Mouse (Mus musculus): ENCODE data around the gene Shbg. TPM values are rescaled to one million over a fixed set of nuclear protein-coding genes. Genes with fewer than 3 reads are reported as not detected.
A peak's percentile ranks its signal among the peaks of the same experiment; 100 is the strongest.

Shbg gene
- polyA plus RNA-seq, 1 experiment from 2014 or later: not detected

GRCm38 (mm10) chr11:69578301-69578700, 39.4 kb downstream of the Shbg start:
- peaks cover 18% of the 10 kb centered on the region for H3K4me1 ChIP-seq (ENCODE audit: control insufficient read depth, insufficient read depth, low read length)
- peak overlapping the region; percentile 71 for H3K4me3 ChIP-seq (ENCODE audit: low read depth, low read length)
- H3K27me3 ChIP-seq (ENCODE audit: control insufficient read depth, insufficient read depth, low read length): no peaks in the 10 kb centered on the region
- H3K9me3 ChIP-seq (ENCODE audit: control insufficient read depth, low read length): no peaks in the 10 kb centered on the region
- H3K36me3 ChIP-seq (ENCODE audit: control insufficient read depth, insufficient read depth, low read length): no peaks in the 10 kb centered on the region
- 17% methylated on average over 15 of the region's 15 CpGs for WGBS
- peak overlapping the region; percentile 72 for H3K4me2 ChIP-seq (ENCODE audit: low read depth)
- peak overlapping the region; percentile 85 for H3K9ac ChIP-seq (ENCODE audit: low read length)
- H3K27ac ChIP-seq (ENCODE audit: low read depth, low read length): no peak overlapping the region
- ATAC-seq (ENCODE audit: insufficient read depth, low FRiP score, low TSS enrichment) (no peak), DNase-seq (ENCODE audit: low spot score) (no peak)

- peaks cover 14% of the 10 kb centered on the region for H3K4me1 ChIP-seq (ENCODE audit: control insufficient read depth, insufficient read depth, low read length)
- no peaks in the 10 kb centered on the region for H3K27me3 ChIP-seq (ENCODE audit: control insufficient read depth, insufficient read depth, low read length)
- no peak overlapping the region for H3K4me3 ChIP-seq (ENCODE audit: low read depth, low read length)
- ATAC-seq (ENCODE audit: insufficient read depth, low FRiP score, low TSS enrichment): no peak
- WGBS: 81% methylated on average over 5 of the region's 5 CpGs
- no peaks in the 10 kb centered on the region for H3K9me3 ChIP-seq (ENCODE audit: control insufficient read depth, low read length)
- H3K4me2 ChIP-seq (ENCODE audit: low read depth): no peak overlapping the region
- H3K9ac ChIP-seq (ENCODE audit: low read length): no peak overlapping the region
- no peak overlapping the region for H3K27ac ChIP-seq (ENCODE audit: low read depth, low read length)
- DNase-seq (ENCODE audit: low spot score): no peak
- no peaks in the 10 kb centered on the region for H3K36me3 ChIP-seq (ENCODE audit: control insufficient read depth, insufficient read depth, low read length)
These were observed 41.4 kb downstream of the Shbg start for GRCm38 (mm10) chr11:69576307-69576706.

- ATAC-seq (ENCODE audit: insufficient read depth, low FRiP score, low TSS enrichment): no peak
- Histone ChIP-seq H3K36me3 (ENCODE audit: control insufficient read depth, insufficient read depth, low read length) (no peaks in the 10 kb centered on the region), H3K4me3 (ENCODE audit: low read depth, low read length) (no peak overlapping the region), H3K4me1 (ENCODE audit: control insufficient read depth, insufficient read depth, low read length) (peaks cover 14% of the 10 kb centered on the region), H3K27me3 (ENCODE audit: control insufficient read depth, insufficient read depth, low read length) (no peaks in the 10 kb centered on the region), H3K9me3 (ENCODE audit: control insufficient read depth, low read length) (no peaks in the 10 kb centered on the region), H3K4me2 (ENCODE audit: low read depth) (no peak overlapping the region), H3K27ac (ENCODE audit: low read depth, low read length) (no peak overlapping the region), H3K9ac (ENCODE audit: low read length) (no peak overlapping the region)
- DNase-seq (ENCODE audit: low spot score): peak; percentile 32
- 71% methylated on average over 3 of the region's 3 CpGs for WGBS
These were observed 42.5 kb downstream of the Shbg start for GRCm38 (mm10) chr11:69575220-69575619.

GRCm38 (mm10) chr11:69565131-69565530, 52.6 kb downstream of the Shbg start:
- Histone ChIP-seq H3K27ac (ENCODE audit: low read depth, low read length) (no peak overlapping the region), H3K4me1 (ENCODE audit: control insufficient read depth, insufficient read depth, low read length) (peaks cover 20% of the 10 kb centered on the region), H3K9ac (ENCODE audit: low read length) (no peak overlapping the region), H3K4me2 (ENCODE audit: low read depth) (no peak overlapping the region), H3K9me3 (ENCODE audit: control insufficient read depth, low read length) (no peaks in the 10 kb centered on the region), H3K4me3 (ENCODE audit: low read depth, low read length) (no peak overlapping the region), H3K36me3 (ENCODE audit: control insufficient read depth, insufficient read depth, low read length) (peaks cover 6% of the 10 kb centered on the region), H3K27me3 (ENCODE audit: control insufficient read depth, insufficient read depth, low read length) (no peaks in the 10 kb centered on the region)
- WGBS: 77% methylated on average over 8 of the region's 8 CpGs
- no peak for DNase-seq (ENCODE audit: low spot score)
- no peak for ATAC-seq (ENCODE audit: insufficient read depth, low FRiP score, low TSS enrichment)

MicroRNA genes within 50 kb of the gene (microRNA counts, 519-probe panel; counts per million panel counts)
- microRNA mmu-miR-1934 (171 counts per million, percentile 57 among the panel's probes with 10 or more counts), microRNA mmu-miR-467f (2,928 counts per million, percentile 64 among the panel's probes with 10 or more counts)

Small RNAs within 50 kb of the gene (microRNA-seq; reads per million reads assigned to microRNA genes)
- gene Mir1934 (1.3 reads per million), gene Mir467f (not detected)

Other genes with a start within 250 kb of the Shbg start
- gene Chd3, start 248.5 kb downstream of the Shbg start, polyA plus RNA-seq (2014; fragmentation: Nextera tagmentation; extraction: Ambion mirVana): 57.3 and 60.1 TPM in 2 replicates
- 125 and 129 TPM in 2 replicates for gene Naa38, start 222.4 kb downstream of the Shbg start, polyA plus RNA-seq (2014; fragmentation: Nextera tagmentation; extraction: Ambion mirVana)
- gene Cyb5d1, start 222.3 kb downstream of the Shbg start, polyA plus RNA-seq (2014; fragmentation: Nextera tagmentation; extraction: Ambion mirVana): 44.7 and 48.4 TPM in 2 replicates
- 13.1 and 17.2 TPM in 2 replicates for gene Tmem88, start 219.7 kb downstream of the Shbg start, polyA plus RNA-seq (2014; fragmentation: Nextera tagmentation; extraction: Ambion mirVana)
- gene Kdm6b, start 204.2 kb downstream of the Shbg start, polyA plus RNA-seq (2014; fragmentation: Nextera tagmentation; extraction: Ambion mirVana): 37.9 and 42.0 TPM in 2 replicates
- gene Dnah2, start 68.8 kb downstream of the Shbg start, polyA plus RNA-seq (2014; fragmentation: Nextera tagmentation; extraction: Ambion mirVana): 0.92 and 1.2 TPM in 2 replicates
- 9.6 and 9.7 TPM in 2 replicates for gene Efnb3, start 57.7 kb downstream of the Shbg start, polyA plus RNA-seq (2014; fragmentation: Nextera tagmentation; extraction: Ambion mirVana)
- 34.5 and 34.6 TPM in 2 replicates for gene Wrap53, start 37.6 kb downstream of the Shbg start, polyA plus RNA-seq (2014; fragmentation: Nextera tagmentation; extraction: Ambion mirVana)
- 169 and 175 TPM in 2 replicates for gene Trp53, start 37.5 kb downstream of the Shbg start, polyA plus RNA-seq (2014; fragmentation: Nextera tagmentation; extraction: Ambion mirVana)
- 7.2 and 7.7 TPM in 2 replicates for gene Atp1b2, start 12.0 kb downstream of the Shbg start, polyA plus RNA-seq (2014; fragmentation: Nextera tagmentation; extraction: Ambion mirVana)
- gene Sat2, start 4.1 kb upstream of the Shbg start, polyA plus RNA-seq (2014; fragmentation: Nextera tagmentation; extraction: Ambion mirVana): 14.9 and 19.0 TPM in 2 replicates
- gene Fxr2, start 15.1 kb upstream of the Shbg start, polyA plus RNA-seq (2014; fragmentation: Nextera tagmentation; extraction: Ambion mirVana): 36.4 and 40.3 TPM in 2 replicates
- not detected in 2 replicates for gene Sox15, start 37.4 kb upstream of the Shbg start, polyA plus RNA-seq (2014; fragmentation: Nextera tagmentation; extraction: Ambion mirVana)
- 26.8 and 30.0 TPM in 2 replicates for gene Mpdu1, start 44.7 kb upstream of the Shbg start, polyA plus RNA-seq (2014; fragmentation: Nextera tagmentation; extraction: Ambion mirVana)
- 5.5 and 6.7 TPM in 2 replicates for gene Cd68, start 48.2 kb upstream of the Shbg start, polyA plus RNA-seq (2014; fragmentation: Nextera tagmentation; extraction: Ambion mirVana)
- 781 and 824 TPM in 2 replicates for gene Eif4a1, start 54.5 kb upstream of the Shbg start, polyA plus RNA-seq (2014; fragmentation: Nextera tagmentation; extraction: Ambion mirVana)
- gene Senp3, start 64.2 kb upstream of the Shbg start, polyA plus RNA-seq (2014; fragmentation: Nextera tagmentation; extraction: Ambion mirVana): 88.6 and 93.8 TPM in 2 replicates
- gene Tnfsf13, start 67.9 kb upstream of the Shbg start, polyA plus RNA-seq (2014; fragmentation: Nextera tagmentation; extraction: Ambion mirVana): 0.19 TPM in 1 of 2 replicates, not detected in the other
- 1.5 and 1.7 TPM in 2 replicates for gene Tnfsf12, start 77.9 kb upstream of the Shbg start, polyA plus RNA-seq (2014; fragmentation: Nextera tagmentation; extraction: Ambion mirVana)
- 1.4 and 1.5 TPM in 2 replicates for gene Tnfsfm13, start 78.2 kb upstream of the Shbg start, polyA plus RNA-seq (2014; fragmentation: Nextera tagmentation; extraction: Ambion mirVana)
- 65.0 and 65.3 TPM in 2 replicates for gene Polr2a, start 140.7 kb upstream of the Shbg start, polyA plus RNA-seq (2014; fragmentation: Nextera tagmentation; extraction: Ambion mirVana)
- not detected in 2 replicates for gene Slc35g3, start 144.1 kb upstream of the Shbg start, polyA plus RNA-seq (2014; fragmentation: Nextera tagmentation; extraction: Ambion mirVana)
- 0.99 and 1.3 TPM in 2 replicates for gene Zbtb4, start 148.0 kb upstream of the Shbg start, polyA plus RNA-seq (2014; fragmentation: Nextera tagmentation; extraction: Ambion mirVana)
- gene Chrnb1, start 178.0 kb upstream of the Shbg start, polyA plus RNA-seq (2014; fragmentation: Nextera tagmentation; extraction: Ambion mirVana): 4.2 and 6.2 TPM in 2 replicates
- gene Fgf11, start 184.0 kb upstream of the Shbg start, polyA plus RNA-seq (2014; fragmentation: Nextera tagmentation; extraction: Ambion mirVana): 2.0 and 3.0 TPM in 2 replicates
- 0.69 and 0.88 TPM in 2 replicates for gene Tmem102, start 187.7 kb upstream of the Shbg start, polyA plus RNA-seq (2014; fragmentation: Nextera tagmentation; extraction: Ambion mirVana)
- not detected in 2 replicates for gene Gm39566, start 197.4 kb upstream of the Shbg start, polyA plus RNA-seq (2014; fragmentation: Nextera tagmentation; extraction: Ambion mirVana)
- gene Spem2, start 200.6 kb upstream of the Shbg start, polyA plus RNA-seq (2014; fragmentation: Nextera tagmentation; extraction: Ambion mirVana): not detected in 2 replicates
- 0.23 TPM in 1 of 2 replicates, not detected in the other for gene Spem1, start 204.3 kb upstream of the Shbg start, polyA plus RNA-seq (2014; fragmentation: Nextera tagmentation; extraction: Ambion mirVana)
- 10.9 and 11.4 TPM in 2 replicates for gene Nlgn2, start 219.9 kb upstream of the Shbg start, polyA plus RNA-seq (2014; fragmentation: Nextera tagmentation; extraction: Ambion mirVana)
- 289 and 296 TPM in 2 replicates for gene Tmem256, start 220.6 kb upstream of the Shbg start, polyA plus RNA-seq (2014; fragmentation: Nextera tagmentation; extraction: Ambion mirVana)
- gene Plscr3, start 228.5 kb upstream of the Shbg start, polyA plus RNA-seq (2014; fragmentation: Nextera tagmentation; extraction: Ambion mirVana): 75.4 and 83.7 TPM in 2 replicates
- gene Tnk1, start 240.8 kb upstream of the Shbg start, polyA plus RNA-seq (2014; fragmentation: Nextera tagmentation; extraction: Ambion mirVana): 0.23 and 0.72 TPM in 2 replicates